Mouse (Mus musculus) T-helper 1 cell (primary cell): ENCODE data around the gene Gm1979.
"Not testable (repeated sequence)": the region's sequence is repeated elsewhere in the genome, so short reads cannot be mapped to it uniquely, and the experiment has no call there.

ENCODE experiments used
- in situ Hi-C: fragments of 300-600 bp; cut with MboI, MseI; formaldehyde crosslinking; loops from one replicate; pipeline ENCODE4 v1.15.1; 2025; ENCODE audit warnings: high pct_unique_total_duplicates

Gm1979 gene

DNA sequence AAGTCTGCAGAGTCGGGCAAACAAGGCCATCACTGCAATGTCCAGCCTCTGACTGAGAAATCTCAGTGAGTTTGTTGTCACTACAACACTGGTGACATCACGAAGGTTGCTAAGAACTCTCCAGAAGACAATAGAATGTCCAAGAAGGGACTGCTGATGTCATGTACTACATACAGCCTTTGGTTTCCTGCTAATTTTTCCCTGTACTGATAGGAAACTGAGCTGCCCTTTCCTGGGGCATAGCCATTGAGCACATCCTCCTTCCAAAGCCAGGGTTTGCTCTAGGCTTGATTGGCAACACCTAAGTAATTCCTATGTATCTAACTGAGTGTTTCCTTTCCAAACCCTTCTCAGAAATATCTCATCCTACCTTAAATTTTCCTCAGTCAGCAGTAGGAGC lies at the start of gene Gm1979:
Gene Gm1979, minus strand, starts transcription at position 101 of the 400 bp plus-strand sequence.
- in situ Hi-C loops, result loop anchor here (5.0 kb wide), 1 partner anchor 47 kb away; no protein-coding TSS in a partner anchor

- in situ Hi-C loops, result loop anchor here (5.0 kb wide), 1 partner anchor 48 kb away; the partner anchor contains the start of gene Gm10471
These were observed 34.9 kb upstream of the Gm1979 start, which contains the start of gene Speer4a for GRCm38 (mm10) chr5:26039458-26039857. Gene Speer4a (minus strand): TSS chr5:26039558.

DNA sequence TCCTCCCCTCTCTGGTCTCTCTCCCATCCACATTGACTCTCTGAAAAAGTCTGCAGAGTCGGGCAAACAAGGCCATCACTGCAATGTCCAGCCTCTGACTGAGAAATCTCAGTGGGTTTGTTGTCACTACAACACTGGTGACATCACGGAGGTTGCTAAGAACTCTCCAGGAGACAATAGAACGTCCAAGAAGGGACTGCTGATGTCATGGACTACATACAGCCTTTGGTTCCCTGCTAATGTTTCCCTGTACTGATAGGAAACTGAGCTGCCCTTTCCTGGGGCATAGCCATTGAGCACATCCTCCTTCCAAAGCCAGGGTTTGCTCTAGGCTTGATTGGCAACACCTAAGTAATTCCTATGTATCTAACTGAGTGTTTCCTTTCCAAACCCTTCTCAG lies 18.2 kb upstream of the Gm1979 start, which contains the start of gene Gm5862:
Gene Gm5862, minus strand, starts transcription at position 101 of the 400 bp plus-strand sequence.
- in situ Hi-C loops, result not testable (repeated sequence)

- in situ Hi-C loops, result loop anchor here (5.0 kb wide), 1 partner anchor 50 kb away; no protein-coding TSS in a partner anchor
These were observed 3.1 kb upstream of the Gm1979 start for GRCm38 (mm10) chr5:26007697-26008096.

DNA sequence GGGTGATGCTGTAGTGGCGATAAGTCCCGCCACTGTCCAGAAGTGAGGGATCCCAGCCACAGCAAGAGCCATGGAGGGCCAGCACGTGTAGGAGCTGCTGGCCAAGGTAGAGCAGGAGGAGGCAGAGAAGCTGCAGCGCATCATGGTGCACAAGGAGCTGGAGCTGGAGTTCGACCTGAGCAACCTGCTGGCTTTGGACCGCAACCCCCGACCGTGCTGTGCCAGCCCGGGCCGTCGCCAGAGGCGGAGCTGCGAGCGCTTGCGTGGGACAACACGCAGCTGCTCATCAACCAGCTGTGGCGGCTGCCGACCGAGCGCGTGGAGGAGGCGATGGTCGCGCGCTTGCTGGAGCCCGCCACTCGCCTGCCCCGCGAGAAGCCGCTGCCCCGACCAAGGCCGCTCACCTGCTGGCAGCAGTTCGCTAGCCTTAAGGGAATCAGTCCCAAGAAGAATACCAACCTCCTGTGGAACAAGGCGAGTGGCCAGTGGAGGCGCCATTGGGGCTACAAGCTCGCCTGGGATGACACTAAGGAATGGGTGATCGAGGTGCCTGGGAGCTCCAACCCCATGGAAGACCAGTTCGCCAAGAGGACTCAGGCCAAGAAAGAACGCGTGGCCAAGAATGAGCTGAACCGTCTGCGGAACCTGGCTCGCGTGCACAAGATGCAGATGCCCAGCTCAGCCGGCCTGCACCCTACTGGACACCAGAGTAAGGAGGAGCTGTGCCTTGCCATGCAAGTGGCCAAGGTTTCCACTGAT lies 2.5 kb upstream of the Gm1979 start:
- in situ Hi-C loops, result loop anchor here (5.0 kb wide), 1 partner anchor 50 kb away; no protein-coding TSS in a partner anchor

DNA sequence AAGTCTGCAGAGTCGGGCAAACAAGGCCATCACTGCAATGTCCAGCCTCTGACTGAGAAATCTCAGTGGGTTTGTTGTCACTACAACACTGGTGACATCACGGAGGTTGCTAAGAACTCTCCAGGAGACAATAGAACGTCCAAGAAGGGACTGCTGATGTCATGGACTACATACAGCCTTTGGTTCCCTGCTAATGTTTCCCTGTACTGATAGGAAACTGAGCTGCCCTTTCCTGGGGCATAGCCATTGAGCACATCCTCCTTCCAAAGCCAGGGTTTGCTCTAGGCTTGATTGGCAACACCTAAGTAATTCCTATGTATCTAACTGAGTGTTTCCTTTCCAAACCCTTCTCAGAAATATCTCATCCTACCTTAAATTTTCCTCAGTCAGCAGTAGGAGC lies 16.0 kb downstream of the Gm1979 start, which contains the start of gene Gm21698:
Gene Gm21698, minus strand, starts transcription at position 101 of the 400 bp plus-strand sequence.
- in situ Hi-C loops, result not testable (repeated sequence)

GRCm38 (mm10) chr5:25972563-25972962 lies 32.0 kb downstream of the Gm1979 start, which contains the start of gene Gm21680:
Gene Gm21680 (minus strand): TSS chr5:25972663.
- in situ Hi-C loops, result not testable (repeated sequence)

GRCm38 (mm10) chr5:25957050-25957449 lies 47.5 kb downstream of the Gm1979 start:
- in situ Hi-C loops, result loop anchor here (5.0 kb wide), 1 partner anchor 50 kb away; no protein-coding TSS in a partner anchor

- in situ Hi-C loops, result loop anchor here (5.0 kb wide), 1 partner anchor 51 kb away; no protein-coding TSS in a partner anchor
These were observed 48.0 kb downstream of the Gm1979 start for GRCm38 (mm10) chr5:25956611-25957010.

DNA sequence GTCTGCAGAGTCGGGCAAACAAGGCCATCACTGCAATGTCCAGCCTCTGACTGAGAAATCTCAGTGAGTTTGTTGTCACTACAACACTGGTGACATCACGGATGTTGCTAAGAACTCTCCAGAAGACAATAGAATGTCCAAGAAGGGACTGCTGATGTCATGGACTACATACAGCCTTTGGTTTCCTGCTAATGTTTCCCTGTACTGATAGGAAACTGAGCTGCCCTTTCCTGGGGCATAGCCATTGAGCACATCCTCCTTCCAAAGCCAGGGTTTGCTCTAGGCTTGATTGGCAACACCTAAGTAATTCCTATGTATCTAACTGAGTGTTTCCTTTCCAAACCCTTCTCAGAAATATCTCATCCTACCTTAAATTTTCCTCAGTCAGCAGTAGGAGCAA lies 50.3 kb downstream of the Gm1979 start, which contains the start of gene Gm21671:
Gene Gm21671, minus strand, starts transcription at position 101 of the 400 bp plus-strand sequence.
- in situ Hi-C loops, result not testable (repeated sequence)
